Mouse (Mus musculus) hindbrain, embryonic 13.5 days (tissue): ENCODE data around the gene Ostf1. TPM values are rescaled to one million over a fixed set of nuclear protein-coding genes. Genes with fewer than 3 reads are reported as not detected.

Experiments
- polyA plus RNA-seq: library from polyadenylated mRNA; unstranded; fragments of >200 nt; fragmentation: Nextera tagmentation; extraction: Ambion mirVana; gene quantifications from 2 replicates; pipeline ENCODE4 v1.2.1, GENCODE M21; 2015

Ostf1 gene
- polyA plus RNA-seq, 1 experiment from 2014 or later: 54.5 TPM

Other genes starting within 250 kb of the Ostf1 start
- gene Nmrk1, start 127 bp upstream of the Ostf1 start, polyA plus RNA-seq: 8.5 and 9.8 TPM in 2 replicates
- 15.2 and 15.8 TPM in 2 replicates for gene Carnmt1, start 38.9 kb upstream of the Ostf1 start, polyA plus RNA-seq
- 53.8 and 61.1 TPM in 2 replicates for gene D030056L22Rik, start 81.4 kb upstream of the Ostf1 start, polyA plus RNA-seq
- gene Trpm6, start 118.2 kb upstream of the Ostf1 start, polyA plus RNA-seq: 0.25 and 0.30 TPM in 2 replicates